Mouse (Mus musculus): ENCODE measurements around the gene Lgals1. TPM values are rescaled to one million over a fixed set of nuclear protein-coding genes. Genes with fewer than 3 reads are reported as not detected.

Lgals1 gene
- polyA plus RNA-seq, 1 experiment from 2014 or later, result 2,877 TPM

DNA sequence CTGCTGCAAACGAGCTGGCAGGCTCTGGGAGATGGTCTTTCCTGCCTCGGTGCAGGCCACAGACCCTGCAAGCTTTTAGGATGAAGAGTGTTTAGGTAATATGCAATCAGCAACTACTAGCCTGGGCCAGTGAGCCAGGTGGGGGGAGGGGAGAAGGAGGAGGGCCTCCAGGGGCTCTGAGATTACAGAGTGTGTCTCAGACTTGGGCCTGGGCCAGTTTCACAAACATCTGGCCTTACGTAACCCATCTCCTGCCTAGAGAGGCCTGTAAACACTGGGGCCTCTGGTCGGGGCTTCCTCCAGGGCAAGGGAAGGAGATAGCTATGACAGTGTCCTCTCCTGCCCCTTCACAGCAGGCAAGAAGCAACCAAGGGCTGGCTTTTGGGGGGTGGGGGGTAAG, 52.4 kb downstream of the Lgals1 start:
- Histone ChIP-seq H3K4me2 (ENCODE audit: low read depth, low read length) (peak overlapping the region; percentile 23), H3K9me3 (ENCODE audit: control insufficient read depth, low read length) (no peaks in the 10 kb centered on the region), H3K4me1 (ENCODE audit: control insufficient read depth, insufficient read depth, low read length) (peaks cover 23% of the 10 kb centered on the region), H3K27ac (replicated peaks; ENCODE audit: low read depth, low read length) (peak overlapping the region; percentile 81), H3K4me3 (ENCODE audit: low read depth, low read length) (no peak overlapping the region), H3K9ac (ENCODE audit: low read depth, low read length) (peak overlapping the region; percentile 53), H3K27me3 (replicated peaks; ENCODE audit: control insufficient read depth, insufficient read depth, low read length) (no peaks in the 10 kb centered on the region), H3K36me3 (ENCODE audit: control insufficient read depth, insufficient read depth, low read length) (no peaks in the 10 kb centered on the region)
- 11% methylated on average over 4 of the region's 4 CpGs for WGBS
- ATAC-seq (ENCODE audit: low read depth) (peak; percentile 58), DNase-seq (ENCODE audit: low spot score) (peak; percentile 94)

Small RNAs within 50 kb of the gene (microRNA-seq; reads per million reads assigned to microRNA genes)
- not detected for gene Mir6955 (ENCODE audit: borderline number of aligned reads)

Other genes starting within 250 kb of the Lgals1 start
- 0.18 and 0.28 TPM in 2 replicates for gene Elfn2, start 208.0 kb upstream of the Lgals1 start, polyA plus RNA-seq (2014; fragmentation: Nextera tagmentation; extraction: Ambion mirVana)
- 13.6 and 13.7 TPM in 2 replicates for gene Mfng, start 153.2 kb upstream of the Lgals1 start, polyA plus RNA-seq (2014; fragmentation: Nextera tagmentation; extraction: Ambion mirVana)
- gene Card10, start 123.7 kb upstream of the Lgals1 start, polyA plus RNA-seq (2014; fragmentation: Nextera tagmentation; extraction: Ambion mirVana), result 6.1 and 6.3 TPM in 2 replicates
- gene Cdc42ep1, start 84.1 kb upstream of the Lgals1 start, polyA plus RNA-seq (2014; fragmentation: Nextera tagmentation; extraction: Ambion mirVana), result 30.8 and 36.1 TPM in 2 replicates
- gene Lgals2, start 71.2 kb upstream of the Lgals1 start, polyA plus RNA-seq (2014; fragmentation: Nextera tagmentation; extraction: Ambion mirVana), result 0.89 and 1.4 TPM in 2 replicates
- 42.5 and 46.9 TPM in 2 replicates for gene Gga1, start 49.5 kb upstream of the Lgals1 start, polyA plus RNA-seq (2014; fragmentation: Nextera tagmentation; extraction: Ambion mirVana)
- 0.58 and 0.98 TPM in 2 replicates for gene Gm49510, start 27.1 kb upstream of the Lgals1 start, polyA plus RNA-seq (2014; fragmentation: Nextera tagmentation; extraction: Ambion mirVana)
- gene Sh3bp1, start 27.0 kb upstream of the Lgals1 start, polyA plus RNA-seq (2014; fragmentation: Nextera tagmentation; extraction: Ambion mirVana), result 40.8 and 44.1 TPM in 2 replicates
- 19.6 and 21.0 TPM in 2 replicates for gene Pdxp, start 12.8 kb upstream of the Lgals1 start, polyA plus RNA-seq (2014; fragmentation: Nextera tagmentation; extraction: Ambion mirVana)
- gene Nol12, start 8.2 kb downstream of the Lgals1 start, polyA plus RNA-seq (2014; fragmentation: Nextera tagmentation; extraction: Ambion mirVana), result 51.1 and 54.3 TPM in 2 replicates
- gene Triobp, start 21.0 kb downstream of the Lgals1 start, polyA plus RNA-seq (2014; fragmentation: Nextera tagmentation; extraction: Ambion mirVana), result 46.2 and 47.4 TPM in 2 replicates
- 168 and 202 TPM in 2 replicates for gene H1f0, start 101.7 kb downstream of the Lgals1 start, polyA plus RNA-seq (2014; fragmentation: Nextera tagmentation; extraction: Ambion mirVana)
- not detected in 2 replicates for gene Galr3, start 115.2 kb downstream of the Lgals1 start, polyA plus RNA-seq (2014; fragmentation: Nextera tagmentation; extraction: Ambion mirVana)
- gene Ankrd54, start 136.2 kb downstream of the Lgals1 start, polyA plus RNA-seq (2014; fragmentation: Nextera tagmentation; extraction: Ambion mirVana), result 42.6 and 43.6 TPM in 2 replicates
- 197 and 220 TPM in 2 replicates for gene Eif3l, start 148.5 kb downstream of the Lgals1 start, polyA plus RNA-seq (2014; fragmentation: Nextera tagmentation; extraction: Ambion mirVana)
- gene Micall1, start 182.2 kb downstream of the Lgals1 start, polyA plus RNA-seq (2014; fragmentation: Nextera tagmentation; extraction: Ambion mirVana), result 10.5 and 10.8 TPM in 2 replicates
- 305 TPM in 2 replicates for gene Polr2f, start 214.3 kb downstream of the Lgals1 start, polyA plus RNA-seq (2014; fragmentation: Nextera tagmentation; extraction: Ambion mirVana)
- 8.5 and 12.2 TPM in 2 replicates for gene 1700088E04Rik, start 214.5 kb downstream of the Lgals1 start, polyA plus RNA-seq (2014; fragmentation: Nextera tagmentation; extraction: Ambion mirVana)
- gene Sox10, start 238.5 kb downstream of the Lgals1 start, polyA plus RNA-seq (2014; fragmentation: Nextera tagmentation; extraction: Ambion mirVana), result 16.2 and 17.7 TPM in 2 replicates